Mouse (Mus musculus) forelimb bud, embryonic 11.5 days (tissue): ENCODE results near the gene Olfr1445.

Source experiments
- DNase-seq: peaks from one replicate; pipeline ENCODE4 v3.0.0-alpha.2; 2012; ENCODE audit warnings: low read depth, low spot score

Olfr1445 gene

GRCm38 (mm10) chr19:12883555-12883954 lies at the start of gene Olfr1445:
Olfr1445 (plus strand) TSS chr19:12883855.
- no peak for DNase-seq

- DNase-seq, result no peak
Observed at GRCm38 (mm10) chr19:12838507-12838906, 45.1 kb upstream of the Olfr1445 start.

GRCm38 (mm10) chr19:12846382-12846781 lies 37.3 kb upstream of the Olfr1445 start, which contains the start of gene Gm5244:
Gm5244 (plus strand) TSS chr19:12846682.
- no peak for DNase-seq

- no peak for DNase-seq
Observed at GRCm38 (mm10) chr19:12856983-12857382, 26.7 kb upstream of the Olfr1445 start, which contains the start of gene Olfr1444. Olfr1444 (plus strand) TSS chr19:12857283.

GRCm38 (mm10) chr19:12893424-12893823 lies 9.8 kb downstream of the Olfr1445 start, which contains the start of gene Olfr1446:
Olfr1446 (minus strand) TSS chr19:12893524.
- no peak for DNase-seq

- DNase-seq, result no peak
Observed at GRCm38 (mm10) chr19:12903643-12904042, 20.0 kb downstream of the Olfr1445 start, which contains the start of gene Olfr1447. Olfr1447 (minus strand) TSS chr19:12903743.

- DNase-seq, result no peak
Observed at GRCm38 (mm10) chr19:12924319-12924718, 40.7 kb downstream of the Olfr1445 start, which contains the start of gene Olfr1448. Olfr1448 (minus strand) TSS chr19:12924419.

GRCm38 (mm10) chr19:12930540-12930939 lies 46.9 kb downstream of the Olfr1445 start, which contains the start of gene Olfr1449:
Olfr1449 (plus strand) TSS chr19:12930840.
- DNase-seq, result no peak
